Mouse (Mus musculus): ENCODE data around the gene Mllt3.

GRCm38 (mm10) chr4:87745016-87745645 is 288.0 kb downstream of the Mllt3 start:
- no peak for TF ChIP-seq CTCF (IDR thresholded peaks at IDR 0.05; ENCODE audit: low read depth, low read length)
- TF ChIP-seq POLR2A (IDR thresholded peaks at IDR 0.05; ENCODE audit: extremely low read depth, insufficient read depth, low read length) = no peak

Measured in liver, adult 2 months (tissue).